Mouse (Mus musculus) myocyte (in vitro differentiated cells): ENCODE measurements around the gene Myo6.

Source experiments
- E2F4 ChIP-seq: IDR thresholded peaks from one replicate; pipeline ENCODE4 v1.6.1; 2011; ENCODE audit warnings: mild to moderate bottlenecking, control low read depth, moderate library complexity; ENCODE audit not compliant: insufficient read depth
- POLR2A ChIP-seq: IDR thresholded peaks from one replicate; pipeline ENCODE4 v1.6.1; 2011; ENCODE audit warnings: low read depth, mild to moderate bottlenecking, control low read depth, moderate library complexity; ENCODE audit not compliant: insufficient read length
- USF1 ChIP-seq: IDR thresholded peaks from one replicate; pipeline ENCODE4 v1.6.1; 2011; ENCODE audit warnings: low read depth, mild to moderate bottlenecking, control low read depth, moderate library complexity

DNA sequence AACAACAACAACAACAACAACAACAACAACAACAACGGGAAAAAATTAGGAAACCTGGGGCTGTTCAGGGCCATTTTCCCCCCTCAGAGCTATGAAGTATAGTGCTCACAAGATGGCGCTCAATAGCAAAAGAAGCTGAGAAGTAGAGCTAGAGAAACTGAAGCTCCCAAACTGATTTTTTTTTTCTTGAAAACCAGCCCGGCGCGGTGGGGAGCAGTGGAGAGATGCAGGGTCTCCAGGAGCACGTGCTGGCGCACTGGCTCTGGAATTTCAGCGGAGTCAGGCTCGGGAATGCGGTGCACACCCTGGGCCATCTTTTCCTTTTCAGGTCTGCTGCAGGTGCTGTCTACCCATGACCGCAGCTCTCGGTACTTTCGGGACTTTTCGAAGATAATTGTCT lies 167.3 kb downstream of the Myo6 start:
- no peak for TF ChIP-seq E2F4
- no peak for TF ChIP-seq POLR2A
- no peak for TF ChIP-seq USF1
